8 mouse cellular contexts compared by ENCODE assay signal in genomic region chr11:117156725-117157124, GRCm38 (mm10). TPM values are rescaled to one million over a fixed set of nuclear protein-coding genes. Genes with fewer than 3 reads are reported as not detected.
DNase-seq lines count a peak whose midpoint lies in the region; ATAC-seq and TF ChIP-seq lines count a peak whose summit lies in the region.

No protein-coding gene starts in this region.

- H3K27me3 ChIP-seq in kidney, adult 2 months (replicated peaks; ENCODE audit: control insufficient read depth, insufficient read depth, low read length), result no peaks in the 10 kb centered on the region
- H3K27me3 ChIP-seq in midbrain, embryonic 13.5 days, result no peaks in the 10 kb centered on the region

- peaks cover 6% of the 10 kb centered on the region for H3K4me1 ChIP-seq in kidney, adult 2 months (ENCODE audit: control insufficient read depth, insufficient read depth, low read length)
- peaks cover 11% of the 10 kb centered on the region for H3K4me1 ChIP-seq in midbrain, embryonic 13.5 days (replicated peaks)

- H3K36me3 ChIP-seq in kidney, adult 2 months (ENCODE audit: control insufficient read depth, insufficient read depth, low read length), result no peaks in the 10 kb centered on the region; the same call in none of the 2 replicates
- H3K36me3 ChIP-seq in midbrain, embryonic 13.5 days, result peaks cover 78% of the 10 kb centered on the region

- no peak overlapping the region for H3K9ac ChIP-seq in midbrain, embryonic 13.5 days (replicated peaks)

- no peaks in the 10 kb centered on the region for H3K9me3 ChIP-seq in midbrain, embryonic 13.5 days

- H3K4me3 ChIP-seq in kidney, adult 2 months (ENCODE audit: insufficient read depth, low read depth, low read length), result no peak overlapping the region
- H3K4me3 ChIP-seq in midbrain, embryonic 13.5 days (replicated peaks), result no peak overlapping the region

- no peak overlapping the region for H3K4me2 ChIP-seq in midbrain, embryonic 13.5 days (replicated peaks)

- peak; percentile 59 to 69 for DNase-seq in left cerebral cortex, adult 18-20 months (ENCODE audit: low spot score in 2 of 2)
- no peak for DNase-seq in left cerebral cortex, adult 11 months (ENCODE audit: low spot score)
- peak; percentile 88 for DNase-seq in embryo, embryonic 10.5 days (ENCODE audit: low spot score)
- peak; percentile 58 for DNase-seq in kidney, adult 2 months
- DNase-seq in layer of hippocampus, adult 9-10 months (ENCODE audit: low spot score), result no peak
- DNase-seq in gastrocnemius, postnatal 10 days, result no peak

- no peak for TF ChIP-seq CTCF in kidney, adult 2 months (conservative IDR thresholded peaks at IDR 0.05; ENCODE audit: insufficient read depth, insufficient read length, low read depth, low read length)

- WGBS in kidney, adult 2 months, result 56% methylated on average over 13 of the region's 15 CpGs
- 7% methylated on average over 13 of the region's 15 CpGs for WGBS in midbrain, embryonic 13.5 days

- no peak for TF ChIP-seq POLR2A in kidney, adult 2 months (IDR thresholded peaks at IDR 0.05; ENCODE audit: low read depth, low read length)

- peak; percentile 60; the same call in 1 of the 2 replicates for ATAC-seq in midbrain, embryonic 13.5 days
- no peak for ATAC-seq in inflammation-experienced regulatory T-cells, adult 6 months

- no peak overlapping the region for H3K27ac ChIP-seq in kidney, adult 2 months (ENCODE audit: insufficient read depth, low read depth, low read length)
- H3K27ac ChIP-seq in midbrain, embryonic 13.5 days, result 0 out of 2 replicates have a peak overlapping the region, but pooled peaks have one; percentile 14

RNA-seq across cellular contexts. Expression of gene Sec14l1, which starts 41.8 kb away (rescaled TPM):
- total RNA-seq in left cerebral cortex, adult 18-20 months (2021), result 100 to 1,000 TPM; 203 to 219 TPM
- polyA plus RNA-seq in kidney, adult 2 months (2012; rRNA removed), result 49.1 and 52.2 TPM in 2 replicates
- 62.4 and 67.0 TPM in 2 replicates for polyA plus RNA-seq in midbrain, embryonic 13.5 days (2015; fragmentation: Nextera tagmentation; extraction: Ambion mirVana)
- 10 to 100 TPM; 20.1 to 25.6 (median 21.9) TPM for polyA plus RNA-seq in inflammation-experienced regulatory T-cells, adult 6 months (2017; shearing (Covaris generic))
- total RNA-seq in gastrocnemius, postnatal 10 days (2021), result 10 to 100 TPM; 91.6 to 93.4 TPM

RNA-seq across cellular contexts. Expression of gene Sept9, which starts 42.7 kb away (rescaled TPM):
- 10 to 100 TPM; 82.6 to 90.6 TPM for total RNA-seq in left cerebral cortex, adult 18-20 months (2021)
- polyA plus RNA-seq in kidney, adult 2 months (2012; rRNA removed), result 22.2 and 25.9 TPM in 2 replicates
- 121 and 125 TPM in 2 replicates for polyA plus RNA-seq in midbrain, embryonic 13.5 days (2015; fragmentation: Nextera tagmentation; extraction: Ambion mirVana)
- 100 to 1,000 TPM; 313 to 340 (median 332) TPM for polyA plus RNA-seq in inflammation-experienced regulatory T-cells, adult 6 months (2017; shearing (Covaris generic))
- total RNA-seq in gastrocnemius, postnatal 10 days (2021), result 10 to 100 TPM; 40.1 to 51.9 TPM

Comparison
In these comparisons a context has a peak if more than half of its experiments do, and no peak if none do; other contexts are left out.
1. DNase-seq: peak in left cerebral cortex, adult 18-20 months (2 of 2), embryo, embryonic 10.5 days (single experiment) and kidney, adult 2 months (single experiment); none in left cerebral cortex, adult 11 months (single experiment), layer of hippocampus, adult 9-10 months (single experiment) and gastrocnemius, postnatal 10 days (single experiment).